Mouse (Mus musculus): ENCODE results near the gene Slc7a7.

- peak; percentile 74 for TF ChIP-seq CTCF (IDR thresholded peaks at IDR 0.05; ENCODE audit: low read depth, low read length)
- TF ChIP-seq POLR2A (IDR thresholded peaks at IDR 0.05; ENCODE audit: extremely low read depth, insufficient read depth, low read length): no peak
Measured at GRCm38 (mm10) chr14:54412629-54413170, 4.9 kb downstream of the Slc7a7 start.

Data from liver, adult 2 months (tissue).